Mouse (Mus musculus) urinary bladder, postnatal 14 days (tissue): ENCODE results near the gene Cyp11a1.

Source experiments
- DNase-seq: peaks from one replicate; pipeline ENCODE4 v3.0.0; 2021; ENCODE audit warnings: low spot score

Gene Cyp11a1

DNA sequence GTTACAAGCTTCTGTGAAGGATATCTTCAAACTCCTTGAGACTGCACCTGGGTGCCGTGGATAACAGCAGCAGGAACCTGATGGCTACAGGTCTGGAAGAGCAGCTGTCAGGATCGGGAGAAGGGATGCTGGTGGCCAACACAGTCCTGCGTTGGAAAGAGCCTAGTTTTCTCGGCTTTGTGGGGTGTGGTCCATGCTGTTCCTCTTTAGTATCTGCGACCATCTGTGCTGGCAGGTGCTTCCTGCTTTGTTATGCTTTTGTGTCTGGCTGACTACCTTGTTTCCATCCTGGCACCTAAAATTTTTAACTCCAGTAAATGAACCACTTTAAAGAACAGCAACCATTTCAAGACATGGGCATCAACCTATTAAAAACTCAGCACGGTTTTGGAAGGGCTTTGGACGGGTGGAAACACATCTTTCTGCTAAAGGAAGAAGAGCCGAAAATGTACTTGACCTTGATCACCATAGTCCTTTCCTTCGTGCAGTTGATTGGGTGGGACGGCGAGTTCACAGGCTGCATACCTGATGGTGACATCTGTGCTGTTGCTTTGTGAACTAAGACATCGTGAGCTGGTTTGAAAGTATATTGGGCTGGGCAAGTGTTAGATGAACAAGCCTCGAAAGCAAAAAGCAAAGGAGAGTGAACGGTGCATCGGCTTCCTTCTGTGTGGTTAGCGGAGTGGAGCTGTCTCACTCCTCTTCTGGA lies at the start of gene Cyp11a1:
TSS of gene Cyp11a1 (plus strand) at position 659 of the 709 bp plus-strand sequence.
- no peak for DNase-seq

DNA sequence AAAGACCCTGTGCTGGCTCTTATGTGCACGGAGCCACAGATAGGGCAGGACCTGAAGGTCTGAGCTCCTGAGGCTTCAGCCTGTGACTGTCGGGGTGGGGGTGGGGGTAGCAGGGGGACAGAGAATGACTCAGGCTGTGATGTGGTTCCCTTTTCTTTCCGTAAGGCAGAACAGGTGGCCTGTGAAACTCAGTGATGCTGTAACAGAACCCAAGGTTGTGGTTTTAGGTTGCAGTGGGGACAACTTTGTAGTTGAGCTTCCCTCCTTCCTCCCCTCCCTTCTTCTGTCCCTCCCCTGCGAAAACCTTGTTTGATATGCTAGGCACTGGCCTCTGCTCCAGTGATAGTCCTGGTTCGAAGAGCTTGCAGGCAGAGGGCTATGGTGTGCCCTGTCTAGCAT lies 49.4 kb upstream of the Cyp11a1 start:
- no peak for DNase-seq

DNA sequence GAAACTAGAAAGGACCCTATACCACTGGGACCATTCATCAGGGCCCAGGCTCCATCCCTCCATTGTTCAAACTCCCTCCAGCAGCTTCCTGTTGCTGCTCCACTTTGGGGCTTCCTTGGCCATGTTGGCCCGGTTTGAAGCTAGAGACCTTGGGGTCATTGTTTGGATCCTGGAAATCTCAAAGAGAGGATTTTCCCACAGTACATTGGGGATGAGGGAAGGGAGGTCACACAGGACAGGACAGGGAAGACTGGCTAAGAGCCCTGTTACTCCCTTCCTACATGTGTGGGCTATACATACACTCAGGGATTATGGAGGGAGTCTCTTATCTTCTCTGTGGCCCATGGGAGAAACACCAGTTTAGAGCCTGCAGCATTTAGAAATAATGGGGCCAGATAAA lies 47.6 kb upstream of the Cyp11a1 start:
- DNase-seq = no peak

DNA sequence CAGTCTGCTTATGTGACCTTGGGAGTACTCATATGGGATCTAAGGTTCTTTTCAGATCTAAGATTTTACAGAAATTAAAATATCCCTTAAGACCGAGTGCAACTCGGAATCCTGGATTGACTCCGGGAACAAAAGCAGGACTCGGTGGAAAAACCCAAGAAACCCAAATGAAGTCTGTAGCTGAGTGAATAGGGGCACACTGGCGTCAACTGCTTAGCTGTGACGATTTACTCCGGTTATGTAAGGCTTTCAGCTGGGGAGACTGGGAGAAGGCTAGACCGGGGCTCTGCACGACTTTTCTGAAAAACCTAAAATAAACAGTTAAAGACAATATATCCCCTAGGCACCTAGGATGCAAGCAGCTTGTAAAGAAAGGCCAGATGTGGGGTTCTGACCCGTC lies 46.8 kb upstream of the Cyp11a1 start:
- DNase-seq = no peak

DNA sequence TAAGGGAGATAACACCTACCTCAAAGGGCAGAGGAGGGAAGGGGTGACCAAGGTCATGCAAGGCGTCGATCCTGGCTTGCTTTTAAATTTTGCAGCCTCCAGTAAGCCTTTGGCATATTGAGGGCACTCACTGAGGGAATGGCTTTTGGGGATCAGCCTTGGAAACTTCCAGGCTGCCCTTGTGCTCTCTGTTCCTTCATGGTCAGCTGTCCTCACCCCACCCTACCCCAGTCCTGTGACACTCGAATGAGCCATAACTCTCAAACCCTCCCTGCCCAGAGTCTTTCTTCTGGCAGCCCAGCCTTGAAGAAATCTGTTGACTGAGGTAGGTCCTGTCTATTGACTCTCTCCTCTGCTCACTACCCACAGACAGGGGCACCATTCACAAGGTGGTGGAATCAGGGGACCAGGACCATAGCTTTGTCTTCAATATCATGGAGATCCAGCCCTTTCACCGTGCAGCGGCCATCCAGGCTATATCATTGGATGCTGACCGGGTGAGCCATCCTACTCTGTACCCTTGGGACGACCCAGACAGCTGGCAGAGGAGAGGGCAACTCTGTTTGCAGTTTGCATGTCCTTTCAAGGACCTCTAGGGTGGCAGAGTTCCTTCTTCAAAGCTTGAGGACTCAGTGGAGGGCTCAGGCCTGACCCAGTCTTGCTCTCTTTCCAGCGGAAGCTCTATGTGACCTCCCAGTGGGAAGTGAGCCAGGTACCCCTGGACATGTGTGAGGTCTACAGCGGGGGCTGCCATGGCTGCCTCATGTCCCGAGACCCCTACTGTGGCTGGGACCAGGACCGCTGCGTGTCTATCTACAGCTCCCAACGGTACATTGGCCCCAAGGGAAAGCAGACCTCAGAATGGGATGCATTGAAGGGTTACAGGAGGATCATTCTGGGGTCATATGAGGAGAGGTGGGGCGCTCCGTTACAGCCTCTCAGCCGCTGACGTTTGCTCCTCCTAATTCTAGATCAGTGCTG lies 46.0 kb upstream of the Cyp11a1 start:
- DNase-seq = no peak

DNA sequence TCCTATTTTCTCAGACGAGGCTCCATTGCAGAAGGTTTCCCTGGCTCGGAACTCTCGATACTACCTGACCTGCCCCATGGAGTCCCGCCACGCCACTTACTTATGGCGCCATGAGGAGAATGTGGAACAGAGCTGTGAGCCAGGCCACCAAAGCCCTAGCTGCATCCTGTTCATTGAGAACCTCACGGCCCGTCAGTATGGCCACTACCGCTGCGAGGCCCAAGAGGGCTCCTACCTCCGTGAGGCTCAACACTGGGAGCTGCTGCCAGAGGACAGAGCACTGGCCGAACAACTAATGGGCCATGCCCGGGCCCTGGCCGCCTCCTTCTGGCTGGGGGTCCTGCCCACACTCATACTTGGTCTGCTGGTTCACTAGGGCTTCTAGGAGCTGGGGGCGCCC lies 45.0 kb upstream of the Cyp11a1 start:
- no peak for DNase-seq

DNA sequence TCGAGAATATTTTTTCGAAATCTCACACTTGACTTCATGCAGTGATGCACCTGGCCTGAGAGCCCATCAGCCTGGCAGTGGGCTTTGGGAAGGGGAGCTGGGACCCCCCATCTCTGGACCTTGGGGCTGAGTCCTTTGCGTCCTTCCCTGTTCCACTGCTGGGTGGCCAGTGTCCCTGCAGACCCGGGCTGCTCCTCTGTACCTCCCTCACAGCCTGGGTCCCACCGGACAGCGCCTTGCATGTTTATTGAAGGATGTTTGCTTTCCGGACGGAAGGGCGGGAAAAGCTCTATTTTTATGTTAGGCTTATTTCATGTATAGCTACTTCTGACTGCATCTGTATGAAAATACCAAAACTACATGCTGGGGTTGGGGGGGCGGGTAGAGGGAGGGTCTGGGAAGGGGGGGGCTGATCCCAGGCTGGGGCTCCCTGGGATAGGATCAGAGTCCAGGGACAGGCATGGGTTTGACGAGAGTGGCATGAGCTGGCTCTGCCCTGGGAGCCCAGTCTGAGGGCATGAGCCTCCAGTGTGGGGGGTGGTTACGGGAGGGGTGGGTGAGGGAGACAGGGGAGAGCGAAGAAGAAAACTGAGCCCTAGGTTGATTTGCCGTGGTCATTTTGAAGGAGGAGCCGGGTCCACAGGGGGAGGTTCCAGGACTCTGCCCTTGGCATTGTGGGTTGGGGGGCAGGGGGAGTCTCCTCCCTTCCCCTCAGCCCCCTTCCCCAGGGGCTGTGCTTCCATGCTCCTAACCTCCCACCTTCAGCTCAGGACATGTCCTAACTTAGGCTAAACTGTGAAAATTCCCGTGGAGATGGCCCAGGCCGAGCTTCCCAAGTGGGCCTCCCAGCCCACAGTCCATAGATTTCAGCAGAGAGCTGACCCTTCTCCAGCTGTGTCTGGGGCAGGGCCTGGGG lies 44.1 kb upstream of the Cyp11a1 start:
- DNase-seq = no peak

DNA sequence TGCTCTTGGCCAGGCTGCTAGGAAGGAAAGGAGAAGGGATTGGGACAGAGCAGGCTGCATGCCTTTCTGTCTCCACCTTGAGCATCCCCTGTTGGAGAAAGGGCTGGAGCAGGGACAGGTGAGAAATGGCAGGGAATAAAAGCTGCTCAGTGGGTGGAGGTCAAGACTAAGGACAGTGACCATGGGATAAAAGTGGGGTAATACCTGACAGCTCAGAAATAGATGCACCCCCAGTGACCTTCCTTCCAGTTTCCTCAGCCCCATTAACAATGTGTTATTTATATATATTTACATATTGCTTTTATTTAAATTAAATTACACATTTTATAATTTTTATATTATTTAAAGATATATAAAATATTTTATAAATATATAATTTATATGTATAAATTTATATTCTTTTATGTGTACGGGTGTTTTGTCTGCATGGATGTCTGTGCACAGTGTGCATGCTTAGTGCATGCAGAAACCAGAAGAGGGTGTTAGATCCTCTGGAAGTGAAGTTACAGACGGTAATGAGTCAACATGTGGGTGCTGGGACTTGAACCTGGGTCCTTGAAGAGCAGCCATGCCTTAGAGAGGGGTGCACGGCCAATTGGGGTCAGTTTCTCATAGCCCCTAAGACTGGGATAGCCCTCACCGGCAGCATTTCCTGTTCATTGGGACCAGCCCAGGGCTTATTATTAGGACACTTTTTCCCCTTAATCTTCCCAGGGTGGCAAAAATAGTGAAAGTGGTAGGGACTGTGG lies 42.8 kb upstream of the Cyp11a1 start:
- DNase-seq = no peak

DNA sequence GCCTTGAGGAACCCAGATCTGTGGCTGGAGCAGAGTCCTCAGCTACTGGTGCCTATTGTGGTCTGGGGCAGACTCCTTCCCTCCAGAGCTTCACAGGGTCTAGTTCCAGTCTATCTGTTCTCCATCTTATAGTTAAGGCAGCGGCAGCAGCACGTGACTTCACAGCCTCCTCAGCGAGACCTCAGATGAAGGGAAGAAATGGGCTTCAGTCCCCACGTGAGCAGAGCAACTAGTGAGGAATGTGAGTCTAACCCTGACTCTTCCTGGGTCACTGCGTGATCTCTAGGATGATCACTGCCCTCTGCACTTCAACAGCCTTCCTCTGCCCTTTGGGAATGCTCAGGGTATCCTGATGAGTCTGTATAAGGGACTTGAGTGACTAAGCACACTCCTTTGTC lies 42.2 kb upstream of the Cyp11a1 start:
- DNase-seq = no peak

DNA sequence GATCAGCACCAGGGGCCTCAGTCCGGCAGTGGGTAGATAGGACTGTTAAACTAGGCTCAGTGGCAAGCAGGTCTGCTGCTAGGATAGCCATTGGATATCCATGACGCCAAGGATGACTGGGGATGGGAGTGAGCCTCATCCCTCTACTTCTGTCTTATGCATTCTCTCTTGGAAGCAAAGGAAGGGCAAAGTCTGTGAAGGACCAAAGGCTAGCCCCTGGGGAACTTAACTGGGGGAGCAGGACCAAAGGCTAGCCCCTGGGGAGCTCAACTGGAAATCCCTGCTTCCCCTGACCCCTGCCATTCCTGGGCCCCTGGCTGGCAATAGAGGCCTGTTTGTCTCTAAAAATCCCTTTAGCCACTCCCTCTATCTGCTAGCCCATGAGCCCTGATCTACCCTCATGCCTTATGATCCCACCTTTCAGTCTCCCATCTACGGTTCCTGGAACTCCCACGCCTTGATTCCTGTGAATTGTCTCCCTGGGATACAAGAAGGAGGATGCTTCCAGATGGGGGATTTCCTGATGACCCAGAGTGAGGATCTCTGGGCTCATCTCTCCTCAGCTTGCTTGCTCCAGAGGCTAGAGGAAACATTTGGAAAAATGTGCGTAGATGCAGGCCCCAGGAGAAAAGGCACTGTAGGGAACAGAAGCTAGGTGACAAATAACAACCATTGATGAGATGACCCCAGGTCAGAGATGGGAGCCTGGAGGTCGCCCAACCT lies 41.5 kb upstream of the Cyp11a1 start:
- no peak for DNase-seq

DNA sequence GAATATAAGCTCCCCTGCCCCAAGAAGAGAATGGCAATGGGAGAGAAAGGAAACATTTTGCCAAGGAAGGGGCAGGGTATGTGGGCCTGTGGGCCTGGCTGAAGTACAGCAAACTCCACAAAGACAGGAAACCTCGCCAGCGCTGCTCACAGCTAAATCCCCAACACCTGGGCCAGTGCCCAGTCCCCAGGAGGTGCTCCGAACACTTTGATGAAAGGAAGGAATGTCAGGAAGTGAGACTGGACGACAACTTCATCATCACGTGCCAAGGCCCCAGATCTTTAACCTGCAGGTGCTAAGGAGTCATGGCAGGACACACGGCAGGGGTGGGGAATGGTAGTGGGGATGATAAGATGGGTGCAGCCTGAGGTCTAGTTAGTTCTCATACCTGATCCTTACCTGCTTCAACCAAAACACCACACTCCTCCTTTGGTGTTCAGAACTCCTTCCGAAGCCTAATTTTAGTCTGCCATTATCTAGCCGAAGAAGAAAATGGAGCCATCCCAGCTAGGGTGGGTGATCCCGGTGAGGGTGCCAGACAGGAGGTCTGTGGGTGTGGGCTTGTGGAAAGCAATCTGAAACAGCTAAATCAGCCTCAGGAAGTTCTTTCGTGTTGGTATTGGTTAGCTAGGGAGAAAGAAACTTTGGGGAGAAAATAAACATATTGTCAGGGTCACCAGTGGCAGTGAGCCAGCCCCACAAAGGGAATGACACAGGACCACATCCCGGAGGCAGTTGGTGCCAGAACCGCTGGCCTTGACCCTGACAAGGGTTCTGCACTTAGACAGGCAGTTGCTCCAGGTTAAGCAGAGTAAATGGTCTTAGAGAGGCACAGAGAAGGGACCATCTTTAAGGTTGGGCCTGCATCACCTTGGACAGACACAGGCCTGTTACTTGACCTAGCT lies 40.7 kb upstream of the Cyp11a1 start:
- no peak for DNase-seq

DNA sequence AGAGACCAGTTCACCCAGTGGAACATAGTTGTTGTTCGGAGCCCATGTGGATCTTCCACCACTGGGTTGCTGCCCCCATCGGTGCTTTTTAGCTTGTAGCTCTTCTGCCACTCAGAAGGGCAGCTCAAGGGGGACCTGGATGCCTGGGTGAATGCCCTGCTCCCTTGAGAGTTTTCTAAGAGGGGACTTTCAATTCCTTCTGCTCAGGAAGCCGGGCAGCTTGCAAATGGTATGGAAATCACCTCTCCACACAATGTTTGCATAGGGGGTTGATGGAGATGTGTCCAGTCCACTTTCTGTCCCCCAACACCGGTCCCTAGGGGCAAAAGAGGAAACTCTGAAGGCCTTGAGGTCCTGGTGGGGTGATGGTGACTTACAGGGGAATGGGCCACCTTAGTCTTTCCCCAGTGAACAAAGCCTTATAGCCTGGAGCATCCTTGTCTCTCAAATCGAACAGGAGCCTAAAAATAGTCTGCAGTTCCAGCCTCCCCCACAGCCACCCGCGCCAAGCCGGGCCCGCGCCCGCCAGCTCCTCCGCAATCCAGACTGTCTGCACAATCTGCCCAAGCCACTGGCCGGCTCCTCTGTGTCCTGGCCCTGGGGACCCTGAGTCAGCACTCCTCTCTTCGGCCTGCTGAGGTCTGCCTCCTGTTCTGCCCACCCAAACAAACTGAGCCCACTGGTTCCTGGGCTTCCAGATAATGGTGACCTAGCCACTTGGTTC lies 38.8 kb upstream of the Cyp11a1 start:
- no peak for DNase-seq

DNA sequence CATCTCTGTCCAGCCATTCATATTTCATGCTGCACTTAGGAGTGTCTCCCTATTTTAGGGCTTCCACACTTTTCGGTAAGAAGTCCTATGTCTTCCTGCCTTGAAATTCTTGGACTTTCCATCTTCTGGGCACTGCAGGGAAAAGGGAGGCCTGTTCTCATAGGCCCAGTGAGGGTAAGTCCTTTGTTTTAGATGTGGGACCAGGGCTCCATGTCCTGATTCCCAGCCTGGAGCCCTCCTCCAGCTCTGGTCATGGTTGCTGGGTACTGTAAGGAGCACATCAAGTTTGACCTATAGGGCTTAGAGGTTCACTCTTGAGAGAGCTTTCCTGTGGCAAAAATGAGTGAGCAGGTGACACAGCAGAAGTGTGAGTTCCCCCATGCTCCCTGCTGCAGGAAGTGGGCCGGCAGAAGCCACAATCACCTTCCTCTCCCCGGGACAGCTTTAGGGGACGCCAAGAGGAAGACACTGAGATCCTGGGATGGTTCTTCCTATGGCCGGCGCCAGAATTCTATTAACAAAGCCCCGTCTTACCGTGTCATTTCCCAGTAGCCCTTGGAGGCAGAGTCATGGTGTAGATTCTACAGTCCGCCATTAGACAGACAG lies 37.9 kb upstream of the Cyp11a1 start:
- DNase-seq = no peak

DNA sequence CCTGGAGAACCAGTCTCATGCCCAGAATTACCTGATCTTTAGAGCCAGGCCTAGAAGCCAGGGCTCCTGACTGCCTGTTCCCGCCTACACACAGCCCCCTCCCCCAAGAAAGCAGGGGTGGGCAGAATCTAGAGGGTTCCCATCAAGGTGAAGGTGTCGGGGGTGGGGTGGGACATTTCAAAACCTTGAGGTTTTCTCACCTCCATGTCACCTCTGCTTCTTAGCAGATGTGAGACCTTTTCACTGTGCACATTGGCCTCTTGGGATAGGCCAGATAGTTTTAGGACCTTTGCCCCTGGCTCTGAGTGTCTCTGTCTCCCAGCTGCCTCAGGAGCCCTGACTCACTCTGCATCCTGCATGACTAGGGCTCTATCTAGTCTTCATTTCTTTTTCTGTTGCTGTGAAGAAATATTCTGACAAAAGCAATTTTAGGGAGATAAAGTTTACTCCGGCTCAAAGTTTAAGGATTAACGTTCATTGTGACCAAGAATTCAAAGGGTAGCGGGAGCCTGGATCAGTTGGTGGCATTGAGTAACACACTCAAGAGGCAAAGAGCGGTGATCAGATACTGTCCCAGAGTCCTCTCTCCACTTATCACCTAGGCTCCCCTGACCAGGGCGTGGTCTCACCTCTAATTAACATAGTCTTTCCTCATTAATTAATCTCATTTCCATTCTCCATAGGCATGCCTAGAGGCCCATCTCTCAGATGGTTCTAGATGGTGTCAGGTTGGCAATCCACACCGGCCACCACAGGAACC lies 37.2 kb upstream of the Cyp11a1 start:
- no peak for DNase-seq

DNA sequence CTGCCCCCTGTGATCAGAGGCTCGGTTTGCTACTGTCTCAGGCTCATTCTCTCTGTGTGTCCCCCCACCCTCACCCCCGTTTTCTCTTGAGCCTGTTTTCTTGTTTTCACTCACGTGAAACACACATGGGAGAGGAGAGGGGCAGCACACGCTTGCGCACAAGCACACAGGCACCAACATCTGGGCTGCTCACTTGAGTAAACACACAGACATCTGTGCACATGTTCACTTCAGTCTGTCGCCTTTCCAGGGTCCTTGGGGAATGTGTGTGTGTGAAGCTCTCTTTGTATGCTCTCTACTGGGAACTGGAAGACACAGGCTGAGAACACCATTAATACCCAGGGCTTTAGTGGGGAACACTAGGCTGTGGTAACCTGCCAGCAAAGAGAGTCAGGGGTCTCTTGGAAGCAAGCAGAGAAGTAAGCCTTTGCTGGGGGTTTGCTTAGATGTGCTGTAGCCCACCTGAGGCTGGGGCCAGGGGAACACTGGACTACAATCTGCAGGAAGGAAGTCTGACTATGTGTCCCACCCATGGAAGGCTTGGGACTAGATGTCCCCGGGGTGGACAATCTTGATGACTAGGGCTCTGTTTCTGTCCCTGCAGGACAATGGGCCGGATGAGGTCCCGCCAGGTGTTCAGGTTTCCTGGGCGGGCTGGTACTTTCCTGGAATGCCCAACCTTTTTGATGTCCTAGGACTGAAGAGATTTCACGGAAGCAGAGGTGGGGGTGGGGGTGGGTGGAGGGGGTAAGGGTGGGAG lies 36.3 kb upstream of the Cyp11a1 start:
- no peak for DNase-seq

DNA sequence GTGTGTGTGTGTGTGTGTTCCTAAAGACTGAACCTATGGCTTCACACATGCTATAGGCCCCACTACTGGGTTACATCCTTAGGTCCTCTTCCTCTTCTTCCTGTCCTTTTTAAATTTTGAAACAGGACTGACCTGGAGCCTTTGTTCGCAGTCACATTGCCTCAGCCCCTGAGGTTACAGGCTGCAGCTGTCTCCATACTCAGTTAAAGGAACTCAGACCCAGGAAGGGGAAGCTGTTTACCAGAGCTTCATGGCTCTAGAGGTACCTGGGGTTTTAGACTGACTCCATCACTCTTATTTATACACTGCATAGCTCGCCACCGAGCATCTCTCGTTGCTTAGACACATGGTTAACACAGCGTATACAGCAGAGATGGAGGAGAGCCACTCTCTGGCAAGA lies 34.8 kb upstream of the Cyp11a1 start:
- no peak for DNase-seq

DNA sequence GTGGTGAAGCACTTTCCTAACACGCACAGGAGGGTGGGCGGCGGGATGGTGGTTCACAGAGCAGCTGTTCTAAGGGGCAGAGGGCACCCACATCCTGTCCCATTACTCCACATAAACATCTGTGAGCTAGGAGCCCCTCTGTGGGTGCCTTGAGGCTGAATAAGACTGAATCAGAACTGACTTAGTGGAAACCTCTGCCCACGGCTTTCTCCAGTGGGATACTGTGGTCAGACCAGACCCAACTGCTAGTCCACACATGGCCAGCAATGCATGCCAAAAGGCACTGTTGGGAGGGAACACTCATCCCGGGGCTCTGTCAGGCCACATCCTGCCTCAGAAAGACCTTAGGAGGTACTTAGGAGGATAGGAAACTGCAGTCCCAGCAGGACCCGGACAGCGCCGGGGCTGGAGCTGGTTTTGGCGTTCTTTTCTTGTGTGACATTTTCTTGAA lies 34.0 kb upstream of the Cyp11a1 start:
- no peak for DNase-seq
